Mouse (Mus musculus): ENCODE data around the gene Ttf2.

GRCm38 (mm10) chr3:101003575-101004356 lies 34.3 kb upstream of the Ttf2 start:
- TF ChIP-seq CTCF (IDR thresholded peaks at IDR 0.05; ENCODE audit: low read depth) (no peak), EP300 (IDR thresholded peaks at IDR 0.05; ENCODE audit: low read depth) (no peak)

Data from heart, postnatal 0 days (tissue).